Mouse (Mus musculus) regulatory T cell (primary cell): ENCODE results near the gene Slc25a42.

Experiments
- in situ Hi-C: fragments of 300-600 bp; cut with MboI, MseI; formaldehyde crosslinking; loops from one replicate; pipeline ENCODE4 v1.15.1; 2025; ENCODE audit warnings: high pct_unique_total_duplicates

Gene Slc25a42

DNA sequence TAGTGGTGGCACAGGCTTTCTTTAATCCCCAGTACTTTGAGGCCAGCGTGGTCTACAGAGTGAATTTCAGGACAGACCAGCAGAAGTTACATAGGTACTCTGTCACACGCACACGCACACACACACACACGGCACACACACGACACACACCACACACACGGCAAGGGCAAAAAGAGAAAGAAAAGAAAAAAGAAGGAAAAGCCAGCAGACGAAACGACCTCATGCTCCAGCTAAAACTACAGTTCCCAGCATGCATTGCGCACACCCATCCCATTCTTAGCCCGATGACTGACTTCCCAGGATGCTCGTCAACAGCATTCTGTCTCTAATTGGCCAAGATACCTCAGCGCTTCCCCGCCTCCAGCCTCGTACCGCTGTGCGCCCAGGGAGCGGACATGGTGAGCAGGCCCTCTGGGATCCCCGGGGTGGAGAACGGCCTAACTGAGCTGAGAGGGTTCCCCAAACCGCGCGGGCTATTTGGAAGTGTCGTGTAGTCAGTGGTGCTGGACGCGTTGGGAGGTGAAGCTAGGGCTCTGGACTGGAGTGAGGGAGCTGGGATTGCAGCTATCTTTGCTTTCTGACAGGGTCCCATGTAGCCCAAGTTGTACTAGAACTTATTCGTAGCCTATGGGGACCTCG lies 39.9 kb downstream of the Slc25a42 start, which contains the start of gene Tmem161a:
Tmem161a (plus strand) TSS at position 314 of the 639 bp plus-strand sequence.
- in situ Hi-C loops, result no loop called here

DNA sequence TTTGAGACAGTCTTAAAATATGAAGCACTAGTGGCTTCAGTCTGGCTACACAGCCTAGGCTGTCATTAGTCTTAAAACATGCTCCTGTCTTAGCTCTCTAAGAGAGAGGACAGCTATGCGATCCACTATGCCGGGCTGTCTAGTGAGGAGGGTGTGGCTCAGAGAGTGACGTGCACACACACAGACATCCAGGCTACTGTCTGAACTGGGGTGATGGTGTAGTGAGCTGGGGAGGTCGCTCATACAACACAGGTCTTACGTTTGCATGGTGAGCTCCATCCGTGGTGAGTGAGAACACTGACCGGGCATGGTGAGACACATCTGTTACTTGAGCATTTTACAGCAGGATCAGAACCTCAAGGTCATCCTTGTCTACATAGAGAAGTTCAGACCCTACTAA lies 40.9 kb downstream of the Slc25a42 start:
- in situ Hi-C loops, result no loop called here

DNA sequence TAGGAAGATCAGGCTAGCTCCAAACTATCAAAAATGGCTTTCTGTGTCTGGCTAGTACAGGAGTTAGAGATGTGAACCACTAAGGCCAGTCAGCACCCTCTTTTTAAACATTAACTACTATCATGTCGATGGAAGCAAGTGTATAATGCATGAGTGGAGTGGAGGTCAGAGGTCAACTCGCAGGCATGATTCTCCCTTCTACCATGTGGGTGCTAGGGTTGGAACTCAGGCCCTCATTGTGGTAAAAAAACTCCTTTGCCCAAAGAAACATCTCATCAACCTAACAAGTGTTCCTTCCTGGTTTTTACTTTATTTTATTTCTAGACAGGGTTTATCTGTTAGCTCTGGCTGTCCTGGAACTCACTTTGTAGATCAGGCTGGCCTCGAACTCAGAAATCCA lies 41.4 kb downstream of the Slc25a42 start:
- in situ Hi-C loops, result no loop called here

DNA sequence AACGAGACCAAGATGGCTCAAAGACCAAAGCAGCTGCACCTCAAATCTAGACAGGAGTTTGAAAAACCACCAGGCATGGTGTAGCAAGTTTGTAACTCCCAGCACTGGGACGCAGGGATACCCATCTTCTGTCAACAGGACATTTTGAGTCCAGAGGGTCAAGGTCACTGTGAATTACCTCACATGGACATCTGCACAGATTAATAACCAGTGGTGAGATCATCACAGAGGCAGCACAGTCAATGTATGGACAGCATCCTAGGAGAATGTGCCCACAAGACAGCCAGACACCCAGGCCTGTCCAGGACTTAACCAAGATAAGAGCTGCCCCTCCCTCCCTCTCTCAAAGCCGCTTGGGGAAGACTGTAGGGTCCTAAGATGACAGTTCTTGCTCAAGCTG lies 42.0 kb downstream of the Slc25a42 start:
- in situ Hi-C loops, result no loop called here

DNA sequence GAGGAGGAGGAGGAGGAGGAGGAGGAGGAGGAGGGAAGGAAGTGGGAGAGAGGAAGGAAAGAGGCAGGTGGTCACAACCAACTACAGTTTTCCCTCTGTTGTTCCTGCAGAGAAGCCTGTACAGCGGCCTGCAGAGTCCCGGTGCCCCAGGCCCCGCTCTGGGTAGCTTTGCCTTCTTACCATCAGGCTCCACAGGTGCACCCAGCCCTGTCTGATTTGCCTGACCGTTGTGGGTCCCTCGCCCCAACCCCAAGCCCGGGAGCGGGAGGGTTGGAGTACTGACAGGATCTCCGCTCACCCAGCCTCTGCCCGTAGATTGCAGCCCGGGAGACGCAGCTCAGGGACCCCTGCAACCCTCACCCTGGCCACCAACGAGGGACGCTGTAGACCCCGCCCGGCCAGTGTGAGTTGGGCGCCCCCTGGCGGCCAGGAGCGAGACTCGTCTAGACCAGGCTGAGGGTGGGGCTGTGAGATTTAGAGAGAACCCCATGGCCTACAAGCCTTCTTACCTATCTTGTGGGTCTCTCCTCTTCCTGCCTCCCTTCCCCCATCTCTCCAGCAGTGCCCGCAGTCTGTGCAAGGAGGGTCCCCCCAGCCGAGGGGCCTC lies 45.5 kb downstream of the Slc25a42 start:
- in situ Hi-C loops, result loop anchor here (10.0 kb wide), 1 partner anchor 242 kb away; no protein-coding TSS in a partner anchor

DNA sequence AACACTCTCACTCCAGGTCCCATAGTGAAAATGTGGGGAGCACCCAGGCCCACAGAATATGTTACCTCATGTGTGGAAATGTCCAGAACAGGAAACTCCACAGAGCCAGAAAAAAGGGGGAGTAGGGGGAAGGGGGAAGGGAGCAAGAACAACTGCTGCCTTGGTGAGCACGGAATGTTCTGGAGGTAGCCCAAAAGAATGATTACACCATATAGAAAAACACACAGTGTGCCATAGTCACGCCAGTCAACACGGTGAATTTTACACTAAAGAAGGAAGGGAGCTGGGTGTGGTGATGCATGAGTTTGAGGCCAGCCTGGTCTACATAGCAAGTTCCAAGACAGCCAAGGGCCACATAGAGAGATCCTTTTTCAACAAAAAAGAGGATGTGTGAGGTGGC lies 48.8 kb downstream of the Slc25a42 start:
- in situ Hi-C loops, result loop anchor here (10.0 kb wide), 1 partner anchor 239 kb away; no protein-coding TSS in a partner anchor

DNA sequence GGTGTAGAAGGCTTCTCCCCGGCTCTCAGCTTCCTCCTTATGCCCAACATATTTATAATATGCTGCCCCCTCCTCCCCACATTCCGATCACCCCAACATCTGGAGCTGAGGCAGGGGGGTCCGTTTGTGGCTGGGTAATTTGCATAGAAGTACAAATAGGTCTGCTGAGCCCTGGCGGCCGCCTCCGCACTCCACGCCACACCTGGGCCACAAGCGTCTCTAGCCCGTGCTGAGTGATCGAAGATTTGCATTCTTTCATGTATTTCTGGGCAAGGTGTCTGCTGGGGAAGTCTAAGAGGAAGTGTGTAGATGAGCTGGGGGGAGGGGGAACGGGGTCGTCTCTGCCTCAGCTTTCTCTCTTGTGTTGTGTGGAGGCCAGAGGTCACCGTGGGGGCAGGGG lies 52.1 kb downstream of the Slc25a42 start:
- in situ Hi-C loops, result loop anchor here (10.0 kb wide), 1 partner anchor 235 kb away; no protein-coding TSS in a partner anchor

DNA sequence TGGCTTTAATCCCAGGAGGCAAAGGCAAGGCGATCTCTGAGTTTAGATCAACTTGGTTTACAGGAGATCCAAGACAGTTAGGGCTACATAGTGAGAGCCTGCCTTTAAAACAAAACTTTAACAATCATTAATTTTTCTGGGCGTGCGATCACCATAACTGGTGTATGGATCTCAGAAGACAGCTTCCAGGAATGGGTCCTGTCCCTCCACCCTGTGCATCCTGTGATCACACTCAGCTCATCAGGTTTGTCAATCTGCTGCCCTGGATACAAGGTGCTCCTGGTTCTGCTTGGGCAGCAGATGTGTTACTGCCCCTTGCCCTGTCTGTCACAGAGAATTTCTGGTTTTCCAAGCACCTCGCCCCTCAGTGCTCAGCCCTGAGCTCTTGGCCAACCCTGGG lies 52.9 kb downstream of the Slc25a42 start:
- in situ Hi-C loops, result no loop called here

DNA sequence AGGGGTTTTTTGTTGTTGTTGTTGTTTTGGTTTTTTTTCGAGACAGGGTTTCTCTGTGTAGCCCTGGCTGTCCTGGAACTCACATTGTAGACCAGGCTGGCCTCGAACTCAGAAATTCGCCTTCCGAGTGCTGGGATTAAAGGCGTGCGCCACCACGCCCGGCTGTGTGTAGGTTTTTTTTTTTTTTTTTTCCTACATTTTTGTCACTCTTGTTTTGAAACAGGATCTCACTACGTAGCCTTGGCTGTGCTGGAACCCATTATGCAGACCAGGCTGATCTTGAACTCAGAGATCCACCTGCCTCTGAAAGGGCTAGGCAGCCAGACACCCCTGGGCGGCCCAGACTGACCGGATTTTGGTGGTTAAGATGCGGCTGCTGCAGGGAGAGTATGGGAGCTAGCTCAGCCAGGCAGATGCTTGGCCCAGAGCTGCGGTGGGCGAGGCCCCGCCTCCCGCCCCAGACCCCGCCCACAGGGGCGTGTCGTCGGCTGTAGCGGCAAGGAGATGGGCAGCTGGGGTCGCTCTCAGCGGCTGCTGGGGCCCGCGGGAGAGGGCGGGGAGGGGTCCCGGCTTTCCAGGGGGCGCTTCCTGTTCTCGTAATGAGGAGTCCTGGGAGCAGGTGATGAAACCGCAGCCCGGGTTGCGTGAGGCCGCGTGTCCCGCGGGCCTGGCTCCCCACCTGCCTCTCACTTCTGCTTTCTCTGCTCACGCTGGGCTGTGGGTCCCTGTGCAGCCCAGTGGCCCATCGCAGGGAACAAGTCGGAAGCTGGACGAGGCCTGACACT lies 53.8 kb downstream of the Slc25a42 start:
- in situ Hi-C loops, result no loop called here

DNA sequence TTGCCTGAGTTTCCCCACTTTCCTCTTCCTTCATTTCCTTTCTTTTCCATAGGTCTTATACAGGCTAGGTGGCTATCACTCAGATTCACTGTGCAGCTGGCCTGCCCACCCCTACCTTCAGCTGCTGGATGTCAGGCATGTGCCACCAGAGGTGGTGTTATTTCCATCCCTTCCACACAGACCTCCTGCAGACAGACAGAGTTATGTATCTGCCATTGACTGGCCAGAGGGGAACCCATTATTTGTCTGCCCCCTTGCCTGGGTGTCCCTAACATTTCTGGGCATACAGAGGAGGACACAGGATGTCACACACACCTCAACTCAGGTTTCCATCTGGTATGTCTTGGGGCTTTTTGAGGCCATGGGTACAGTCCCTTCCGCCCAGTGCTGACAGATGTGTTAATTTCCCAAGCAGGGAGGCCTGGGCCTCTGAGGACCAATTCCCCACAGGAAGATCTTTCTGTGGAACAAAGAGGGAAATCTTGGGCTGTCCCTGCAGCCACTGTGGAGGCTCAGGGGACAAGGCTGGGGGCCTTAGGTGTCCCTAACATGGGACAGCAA lies 54.8 kb downstream of the Slc25a42 start:
- in situ Hi-C loops, result no loop called here

DNA sequence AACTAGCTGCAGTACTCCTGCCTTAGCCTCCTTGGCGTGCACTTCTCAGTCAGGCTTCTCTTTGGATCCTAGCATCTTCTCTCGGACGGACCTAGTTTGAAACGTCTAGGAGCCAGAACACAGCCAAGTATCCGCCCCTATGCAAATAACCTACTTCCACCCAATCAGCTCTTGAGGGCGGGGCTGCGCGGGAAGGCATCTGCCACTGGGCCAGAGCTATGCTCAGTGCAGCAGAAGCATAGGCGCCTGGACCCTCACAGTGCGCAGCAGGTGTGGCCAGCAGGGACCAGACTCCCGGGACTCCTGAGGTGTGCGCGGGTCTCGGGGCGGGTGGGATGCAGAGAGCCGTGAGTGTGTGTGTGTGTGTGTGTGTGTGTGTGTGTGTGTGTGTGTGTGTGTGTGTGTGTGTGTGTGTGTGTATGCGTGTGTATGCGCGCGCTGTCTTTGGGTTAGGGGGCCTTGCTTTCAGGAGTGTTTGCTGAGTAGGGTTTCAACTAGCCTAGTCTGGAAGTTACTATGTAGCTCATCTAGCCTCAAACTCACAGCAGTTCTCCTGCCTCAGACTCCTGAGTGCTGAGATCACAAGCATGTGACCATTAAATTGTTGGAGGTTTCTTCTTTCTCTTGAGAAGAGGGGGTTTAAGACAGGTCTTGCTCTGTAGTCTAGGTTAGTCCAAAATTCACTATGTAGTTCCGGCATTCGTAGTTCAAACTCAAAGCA lies 59.4 kb downstream of the Slc25a42 start:
- in situ Hi-C loops, result no loop called here

DNA sequence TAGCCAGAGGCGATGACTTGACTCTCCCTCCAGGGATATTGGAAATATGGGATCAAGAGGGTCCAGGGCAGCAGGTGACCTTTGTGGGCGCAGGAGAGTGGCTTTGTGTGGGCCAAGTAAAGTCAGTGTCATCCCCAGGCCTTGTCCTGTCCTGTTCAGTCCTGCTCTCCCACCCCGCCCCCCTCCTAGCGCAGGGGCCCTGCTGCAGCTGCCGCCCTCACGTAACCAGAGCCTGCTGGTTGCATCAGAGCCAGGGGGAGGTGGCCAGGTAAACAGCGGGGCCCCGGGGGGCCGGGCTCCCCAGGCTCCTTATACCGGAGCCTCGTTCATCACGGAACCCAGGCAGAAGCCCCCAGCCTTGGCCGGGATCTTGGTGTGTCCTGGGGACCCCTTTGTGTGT lies 61.9 kb downstream of the Slc25a42 start:
- in situ Hi-C loops, result no loop called here

DNA sequence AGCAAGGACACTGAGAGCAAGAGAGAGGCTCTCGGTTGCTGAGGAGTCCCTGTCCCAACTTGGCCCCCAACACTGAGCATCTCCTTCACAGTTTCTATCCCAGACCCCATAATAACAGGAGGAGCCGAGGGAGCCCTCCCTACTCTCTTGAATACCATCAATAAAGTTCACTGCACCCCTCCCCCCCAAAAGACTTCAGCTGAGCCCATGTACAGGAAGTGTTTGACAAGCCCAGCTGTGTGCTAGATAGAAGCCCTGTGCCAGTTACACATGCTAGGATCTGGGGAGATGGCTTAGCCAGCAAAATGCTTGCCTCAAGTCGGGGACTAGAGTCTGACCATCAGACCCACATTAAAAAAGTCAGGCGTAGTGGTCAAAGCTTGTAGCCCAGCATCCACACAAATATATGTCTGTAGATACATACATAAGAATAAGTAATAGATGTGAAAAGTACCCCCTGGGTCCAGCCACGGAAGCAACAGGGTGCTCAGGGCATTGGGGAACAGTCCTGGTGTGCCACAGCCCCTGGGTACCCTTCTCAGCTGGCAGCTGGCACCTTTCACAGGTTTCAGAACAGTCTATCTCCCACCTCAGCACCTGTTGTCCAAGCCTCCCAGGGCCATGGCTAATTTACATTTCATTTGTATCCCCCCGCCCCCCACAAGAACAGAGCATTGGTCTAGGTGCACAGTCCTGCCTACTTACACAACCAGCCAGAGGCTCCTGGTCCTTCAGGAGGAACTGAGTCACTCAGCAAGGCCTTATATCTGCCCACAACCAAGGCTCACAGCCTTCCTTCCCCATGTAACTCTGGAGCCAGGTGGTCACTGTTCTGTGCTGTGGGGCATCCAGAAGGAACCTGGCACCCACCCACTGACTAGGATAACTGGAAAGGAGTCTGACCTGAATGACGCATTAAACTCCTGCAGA lies 64.2 kb downstream of the Slc25a42 start:
- in situ Hi-C loops, result no loop called here

DNA sequence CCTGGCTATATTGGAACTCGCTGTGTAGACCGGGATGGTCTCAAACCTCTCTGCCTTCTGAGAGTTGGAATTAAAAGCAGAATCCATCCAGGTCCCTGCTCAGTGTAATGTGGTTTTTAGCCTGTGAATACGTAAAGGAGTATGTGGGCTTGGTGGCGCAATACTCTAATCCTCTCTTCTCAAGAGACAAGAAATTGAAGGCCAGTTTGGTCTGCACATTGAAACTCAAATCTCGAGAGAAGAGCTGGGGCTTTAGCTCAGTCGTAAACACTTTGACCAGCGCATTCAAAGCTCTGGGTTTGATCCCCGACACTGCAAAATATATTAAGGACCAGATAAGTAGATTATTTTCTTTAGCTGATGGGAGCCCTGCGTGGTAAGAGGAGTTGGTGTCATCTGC lies 72.1 kb downstream of the Slc25a42 start:
- in situ Hi-C loops, result no loop called here

DNA sequence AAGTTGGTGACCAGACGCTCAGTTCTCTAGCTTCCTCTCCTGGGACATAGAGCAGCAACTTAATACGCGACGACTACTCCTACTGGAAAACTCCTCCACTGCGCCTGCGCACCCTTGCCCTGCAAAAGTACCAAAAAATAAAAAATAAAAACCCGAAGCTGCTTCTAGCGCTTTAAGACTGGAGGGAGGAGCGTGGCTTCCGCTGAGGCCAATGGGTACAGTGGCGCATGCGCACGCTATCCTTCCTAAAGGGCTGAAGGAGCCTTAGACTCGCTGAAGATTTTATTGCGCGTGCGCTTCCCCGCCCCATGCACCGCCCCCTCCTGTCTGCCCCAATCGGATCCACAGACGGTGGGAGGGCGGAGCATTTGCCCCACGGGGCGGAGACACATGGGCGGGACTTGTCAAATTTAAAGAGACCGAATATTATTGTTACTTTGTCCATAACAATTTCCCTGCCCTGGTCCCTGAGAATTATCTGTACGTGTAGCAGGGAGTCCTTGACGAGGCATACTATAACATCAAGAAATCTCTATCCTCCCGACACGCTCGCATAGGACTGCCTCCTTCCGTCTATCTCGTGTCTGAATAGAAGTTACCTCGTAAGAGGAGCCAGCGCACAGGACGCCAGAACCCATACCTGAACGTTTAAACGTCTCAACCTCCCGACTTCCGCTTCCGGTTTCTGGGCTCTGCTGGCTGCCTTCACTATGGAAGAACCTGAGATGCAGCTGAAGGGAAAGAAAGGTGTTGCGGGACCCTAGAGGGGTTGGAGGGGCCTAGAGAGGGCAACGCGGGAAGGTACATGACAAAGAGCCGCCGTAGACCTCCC lies 72.9 kb downstream of the Slc25a42 start, which contains the start of the genes Rfxank, Borcs8 and Mef2b:
Rfxank (minus strand) TSS at position 129 of the 832 bp plus-strand sequence.
Borcs8 (plus strand) TSS at position 474 of the 832 bp plus-strand sequence.
Mef2b (plus strand) TSS at position 686 of the 832 bp plus-strand sequence.
- in situ Hi-C loops, result no loop called here

DNA sequence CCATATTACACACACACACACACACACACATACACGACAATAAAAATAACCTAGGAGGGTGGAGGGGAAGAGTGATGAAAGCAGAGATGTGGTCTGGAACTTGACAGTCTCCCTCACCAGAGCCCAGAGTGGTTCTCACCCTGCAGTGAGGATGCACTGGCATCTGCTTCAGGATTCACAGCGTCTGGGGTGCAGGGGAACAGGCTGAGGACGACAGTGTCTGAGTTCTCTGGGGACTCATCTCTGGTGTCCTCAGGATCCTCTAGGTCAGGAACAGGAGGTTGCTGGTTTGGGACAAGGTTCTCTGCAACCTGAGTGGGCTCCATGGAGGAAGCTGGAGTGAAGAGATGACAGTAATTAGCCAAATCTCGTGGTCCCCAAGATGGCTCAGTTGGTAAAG lies 74.2 kb downstream of the Slc25a42 start:
- in situ Hi-C loops, result no loop called here

DNA sequence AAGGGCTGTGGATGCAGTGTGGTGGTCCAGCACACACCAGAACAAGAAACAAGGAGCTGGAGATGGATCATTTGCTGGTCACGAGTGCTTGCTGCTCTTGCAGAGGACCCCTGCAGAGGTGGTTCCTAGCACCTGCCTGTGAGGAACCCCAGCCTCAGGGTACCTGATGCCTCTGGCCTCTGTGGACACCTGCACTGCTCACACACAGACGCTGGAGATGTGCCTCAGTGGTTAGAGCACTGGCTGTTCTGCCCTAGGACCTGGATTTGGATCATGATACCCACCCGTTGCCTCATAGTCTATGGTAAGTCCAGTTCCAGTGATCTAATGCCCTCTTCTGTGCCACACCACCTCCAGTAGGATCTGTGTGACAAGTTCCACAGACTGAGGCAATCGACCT lies 75.5 kb downstream of the Slc25a42 start:
- in situ Hi-C loops, result no loop called here

DNA sequence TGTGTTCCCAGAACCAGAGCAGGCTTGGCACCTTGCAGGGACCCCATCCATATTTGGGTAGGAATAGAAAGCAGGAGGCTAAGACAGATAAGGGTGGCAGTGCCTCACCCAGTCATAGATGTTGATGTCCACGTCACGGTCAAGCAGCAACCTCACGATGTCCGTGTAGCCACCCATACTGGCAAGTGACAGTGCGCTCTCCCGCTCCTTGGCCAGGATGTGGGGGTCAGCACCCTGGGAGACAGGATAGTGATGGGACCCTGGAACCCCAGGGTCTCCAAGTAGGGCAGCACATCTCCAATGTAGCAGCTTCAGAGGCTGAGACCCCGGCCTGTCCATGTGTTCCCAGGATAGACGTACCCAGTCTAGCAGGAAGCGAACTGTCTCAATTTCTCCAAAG lies 77.2 kb downstream of the Slc25a42 start:
- in situ Hi-C loops, result no loop called here
